Mouse (Mus musculus) olfactory bulb, adult 2 months (tissue): ENCODE data around the gene Ado.

Source experiments
- CTCF ChIP-seq: fragments of 200-500 bp; IDR thresholded peaks from 2 replicates; pipeline ENCODE4 v1.5.1; 2012; ENCODE audit warnings: low read depth, mild to moderate bottlenecking, low read length, moderate library complexity; ENCODE audit not compliant: insufficient read depth
- POLR2A ChIP-seq: fragments of 200-500 bp; IDR thresholded peaks from 2 replicates; pipeline ENCODE4 v1.6.1; 2012; ENCODE audit warnings: mild to moderate bottlenecking, low read depth, low read length, moderate library complexity; ENCODE audit not compliant: insufficient read depth

- no peak for TF ChIP-seq CTCF
- TF ChIP-seq POLR2A, result no peak
Observed at GRCm38 (mm10) chr10:67538106-67538505, 10.6 kb downstream of the Ado start.
